Mouse (Mus musculus) gastrocnemius, adult 2 months (tissue): ENCODE measurements around the gene Sp6. TPM values are rescaled to one million over a fixed set of nuclear protein-coding genes. Genes with fewer than 3 reads are reported as not detected.
A peak's percentile ranks its signal among the peaks of the same experiment; 100 is the strongest.

ENCODE experiments used
- DNase-seq: peaks from one replicate; pipeline ENCODE4 v3.0.0; 2022
- H3K27ac ChIP-seq: fragments of 200-600 bp; 2 replicates; pipeline ENCODE4 v1.8.1; 2022; ENCODE audit warnings: mild to moderate bottlenecking
- H3K4me3 ChIP-seq: fragments of 200-600 bp; 2 replicates; pipeline ENCODE4 v1.8.1; 2022; ENCODE audit warnings: mild to moderate bottlenecking, moderate library complexity
- CTCF ChIP-seq: fragments of 200-600 bp; IDR thresholded peaks from 2 replicates; pipeline ENCODE4 v1.8.1; 2022; ENCODE audit warnings: antibody characterized with exemption, mild to moderate bottlenecking, moderate library complexity
- intact Hi-C: fragments of 180-260 bp; cut with DNase I; formaldehyde crosslinking; loops from one replicate; pipeline ENCODE4 v1.15.1; 2025
- total RNA-seq, 2 experiments: library from RNA; stranded (reverse); gene quantifications; 2 replicates each; pipeline ENCODE4 v1.2.3; 2021

The Sp6 gene
- total RNA-seq, 2 experiments from 2014 or later: 0.10 TPM; not detected in 1

GRCm38 (mm10) chr11:96987873-96988655 is 25.1 kb upstream of the Sp6 start:
- intact Hi-C loops: no loop called here
- DNase-seq: no peak
- no peak overlapping the region for H3K27ac ChIP-seq
- no peak for TF ChIP-seq CTCF
- peak overlapping the region; percentile 28; the same call in 1 of the 2 replicates for H3K4me3 ChIP-seq

GRCm38 (mm10) chr11:96991501-96991900 is 21.7 kb upstream of the Sp6 start:
- H3K27ac ChIP-seq: no peak overlapping the region
- intact Hi-C loops: no loop called here
- DNase-seq: no peak
- TF ChIP-seq CTCF: no peak
- no peak overlapping the region for H3K4me3 ChIP-seq

- peak overlapping the region; percentile 38 for H3K27ac ChIP-seq
- intact Hi-C loops: no loop called here
- DNase-seq: no peak
- H3K4me3 ChIP-seq: no peak overlapping the region
- TF ChIP-seq CTCF: no peak
Measured at GRCm38 (mm10) chr11:96992722-96993311, 20.4 kb upstream of the Sp6 start.

- H3K4me3 ChIP-seq: no peak overlapping the region
- intact Hi-C loops: no loop called here
- H3K27ac ChIP-seq: no peak overlapping the region
- no peak for TF ChIP-seq CTCF
- DNase-seq: no peak
Measured at GRCm38 (mm10) chr11:96995031-96995430, 18.2 kb upstream of the Sp6 start.

GRCm38 (mm10) chr11:96995836-96996772 is 17.1 kb upstream of the Sp6 start:
- Histone ChIP-seq H3K4me3 (no peak overlapping the region), H3K27ac (no peak overlapping the region)
- no peak for DNase-seq
- no peak for TF ChIP-seq CTCF
- intact Hi-C loops: no loop called here

GRCm38 (mm10) chr11:96996773-96997379 is 16.3 kb upstream of the Sp6 start:
- no peak for DNase-seq
- peak overlapping the region; percentile 78 for H3K27ac ChIP-seq
- TF ChIP-seq CTCF: no peak
- intact Hi-C loops: no loop called here
- peak overlapping the region; percentile 71 for H3K4me3 ChIP-seq

GRCm38 (mm10) chr11:96997380-96997956 is 15.7 kb upstream of the Sp6 start:
- H3K4me3 ChIP-seq: peak overlapping the region; percentile 71
- no peak for TF ChIP-seq CTCF
- peak overlapping the region; percentile 78 for H3K27ac ChIP-seq
- intact Hi-C loops: no loop called here
- DNase-seq: peak; percentile 68

- Histone ChIP-seq H3K27ac (no peak overlapping the region), H3K4me3 (no peak overlapping the region)
- no peak for DNase-seq
- intact Hi-C loops: no loop called here
- no peak for TF ChIP-seq CTCF
Measured at GRCm38 (mm10) chr11:97003170-97003569, 10.0 kb upstream of the Sp6 start.

GRCm38 (mm10) chr11:97007093-97007794 is 6.0 kb upstream of the Sp6 start:
- no peak for TF ChIP-seq CTCF
- H3K4me3 ChIP-seq: no peak overlapping the region
- no peak for DNase-seq
- no peak overlapping the region for H3K27ac ChIP-seq
- intact Hi-C loops: no loop called here

GRCm38 (mm10) chr11:97009198-97009790 is 3.9 kb upstream of the Sp6 start:
- intact Hi-C loops: no loop called here
- no peak overlapping the region for H3K27ac ChIP-seq
- H3K4me3 ChIP-seq: no peak overlapping the region
- no peak for TF ChIP-seq CTCF
- no peak for DNase-seq
